Comparison of ENCODE assay signal across 23 mouse cellular contexts in the genomic region with DNA sequence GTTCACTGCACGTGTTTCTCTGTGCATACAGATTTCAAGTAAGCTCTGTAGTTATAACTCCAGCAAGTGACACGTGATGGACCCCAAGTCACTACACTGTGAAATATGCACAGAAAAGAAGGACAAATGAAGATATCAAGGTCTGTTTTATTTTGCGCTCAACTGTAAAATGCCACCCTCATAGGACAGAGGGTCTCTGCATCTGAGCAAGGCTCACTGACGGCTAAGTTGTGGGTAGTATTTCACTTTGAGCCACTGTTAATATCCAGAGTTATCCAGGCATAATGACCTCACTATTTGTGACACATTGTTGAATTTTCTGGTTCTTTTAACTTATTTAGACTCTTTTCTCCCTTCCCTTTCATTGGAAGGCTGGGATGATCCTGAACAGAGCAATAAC.
"Had no signal": no experiment of that assay in that cellular context is flagged by ENCODE, and none has a peak within 500 bp of the region (broad histone marks: within the 10 kb centered on the region; RNA-seq: fewer than 3 reads in every experiment).

No protein-coding gene starts in this region.

- H3K27ac ChIP-seq: lung, embryonic 15.5 days; macrophage; midbrain, embryonic 10.5 days; midbrain, embryonic 12.5 days; neural tube, embryonic 13.5 days; neural tube, embryonic 15.5 days had no signal

- DNase-seq: liver, postnatal 0 days; lung, adult 2 months; lung, postnatal 14 days; lung, postnatal 36 days; midbrain, embryonic 14.5 days; retina, postnatal 1 day; right cerebral cortex, adult 18-20 months; right cerebral cortex, postnatal 25 days; right cerebral cortex, postnatal 4 days; spleen, adult 18-20 months; thymus, adult 18-20 months; thymus, postnatal 14 days; thymus, postnatal 36 days had no signal

- H3K36me3 ChIP-seq: lung, embryonic 15.5 days; midbrain, embryonic 10.5 days; midbrain, embryonic 12.5 days; neural tube, embryonic 13.5 days; neural tube, embryonic 15.5 days had no signal

- H3K4me1 ChIP-seq: lung, embryonic 15.5 days; megakaryocyte, embryonic 14.5 days; neural tube, embryonic 13.5 days; neural tube, embryonic 15.5 days had no signal

- H3K9ac ChIP-seq: liver, postnatal 0 days; lung, embryonic 15.5 days; midbrain, embryonic 12.5 days; neural tube, embryonic 13.5 days; neural tube, embryonic 15.5 days had no signal

- H3K4me2 ChIP-seq: lung, embryonic 15.5 days; midbrain, embryonic 12.5 days; neural tube, embryonic 13.5 days; neural tube, embryonic 15.5 days had no signal

- H3K27me3 ChIP-seq: lung, embryonic 15.5 days; megakaryocyte, embryonic 14.5 days; midbrain, embryonic 12.5 days had no signal

- ATAC-seq: liver, postnatal 0 days; lung, postnatal 0 days; midbrain, embryonic 16.5 days had no signal

- H3K4me3 ChIP-seq: lung, embryonic 15.5 days; megakaryocyte, embryonic 14.5 days; midbrain, embryonic 10.5 days; midbrain, embryonic 12.5 days; myocyte; neural tube, embryonic 13.5 days; neural tube, embryonic 15.5 days had no signal

- H3K9me3 ChIP-seq: lung, embryonic 15.5 days; megakaryocyte, embryonic 14.5 days; midbrain, embryonic 10.5 days; midbrain, embryonic 12.5 days; neural tube, embryonic 13.5 days; neural tube, embryonic 15.5 days had no signal
